Mouse (Mus musculus) bone marrow macrophage, adult 2 months (primary cell): ENCODE data around the gene Asah2.

Source experiments
- CTCF ChIP-seq: IDR thresholded peaks from 2 replicates; pipeline ENCODE4 v1.5.1; 2012; ENCODE audit warnings: low read depth, mild to moderate bottlenecking, low read length, moderate library complexity
- POLR2A ChIP-seq: IDR thresholded peaks from 2 replicates; pipeline ENCODE4 v1.6.1; 2012; ENCODE audit warnings: mild to moderate bottlenecking, low read depth, low read length, borderline replicate concordance

DNA sequence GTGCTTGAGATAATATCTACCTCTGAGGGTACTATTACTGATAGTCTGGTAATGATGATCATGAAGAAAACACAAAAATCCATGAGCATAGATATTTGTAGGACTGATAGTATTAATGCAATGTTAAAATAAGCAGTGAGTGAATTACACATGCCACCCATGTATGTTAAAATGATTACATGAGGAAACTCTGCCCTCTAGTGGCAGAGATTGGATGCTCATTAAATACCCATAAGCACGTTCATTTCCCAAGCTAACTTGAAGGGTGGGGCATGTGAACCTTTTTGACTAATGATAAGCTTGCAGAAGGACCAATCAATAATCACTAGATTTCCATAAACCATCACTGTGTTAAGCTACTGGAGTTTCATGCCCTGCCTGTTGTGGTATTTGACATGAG, 77.6 kb downstream of the Asah2 start:
- TF ChIP-seq CTCF (no peak), POLR2A (no peak)
